Mouse (Mus musculus) spleen, postnatal 10 days (tissue): Measurements from ENCODE around the gene Ttpal.

Experiments
- DNase-seq, 2 experiments: peaks; one replicate each; pipeline ENCODE4 v3.0.0; 2021 to 2022; ENCODE audit warnings: low spot score in 2 of 2

The Ttpal gene

DNA sequence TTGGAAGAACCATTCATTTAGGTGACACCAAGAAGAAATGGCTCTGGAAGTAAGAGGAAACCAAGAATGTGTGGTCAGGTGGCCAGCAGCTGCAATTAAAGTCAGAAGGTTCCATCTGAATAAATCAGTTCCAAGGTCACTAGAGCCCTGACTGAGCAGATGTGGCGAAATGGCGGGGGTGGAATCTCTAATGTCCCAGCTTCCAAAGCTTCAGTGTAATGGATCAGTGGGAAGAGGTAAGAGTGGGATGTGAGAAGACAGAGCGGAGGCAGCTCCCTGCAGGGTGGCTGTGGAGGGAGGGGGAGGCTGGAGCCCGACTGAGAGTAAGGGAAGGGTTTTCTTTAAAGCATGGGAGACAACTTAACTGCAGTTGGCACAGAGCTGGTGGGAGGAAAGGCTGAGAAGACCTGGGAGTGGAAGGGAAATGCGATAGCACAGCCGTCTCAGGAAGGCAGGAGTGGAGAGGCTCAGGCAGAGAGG lies 59.3 kb downstream of the Ttpal start:
- no peak for DNase-seq

DNA sequence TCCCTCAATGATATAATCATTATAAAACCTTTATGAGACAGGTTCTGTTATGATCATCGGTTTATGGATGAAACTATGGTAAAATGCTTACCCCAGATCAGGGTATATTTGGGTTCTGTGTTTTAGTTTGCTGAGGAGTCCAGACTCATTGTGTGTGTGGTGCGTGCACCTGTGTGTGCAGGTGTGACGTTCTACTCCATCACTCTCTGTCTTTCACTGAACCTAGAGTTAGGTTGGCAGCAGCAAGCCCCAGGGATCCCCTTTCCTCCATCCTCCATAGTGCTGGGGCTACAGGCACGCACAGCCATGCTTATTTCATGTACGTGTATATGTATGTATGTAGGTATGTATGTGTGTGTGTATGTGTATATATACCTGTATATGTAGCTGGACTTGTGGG lies 60.0 kb downstream of the Ttpal start:
- no peak for DNase-seq

- DNase-seq, result peak in 1 of 2 experiments; percentile 63
Observed at GRCm38 (mm10) chr2:163662698-163663221, 60.6 kb downstream of the Ttpal start.

GRCm38 (mm10) chr2:163663930-163664329 lies 61.8 kb downstream of the Ttpal start:
- DNase-seq, result no peak

- no peak for DNase-seq
Observed at GRCm38 (mm10) chr2:163667045-163667444, 64.9 kb downstream of the Ttpal start.
